Comparison of ENCODE assay signal across 8 mouse cellular contexts in genomic region chr9:13889657-13890056, GRCm38 (mm10).
DNase-seq lines count a peak whose midpoint lies in the region; ATAC-seq and TF ChIP-seq lines count a peak whose summit lies in the region.

No protein-coding gene starts in this region.

- H3K27me3 ChIP-seq in E14TG2a.4 (ENCODE audit: insufficient read depth, low read length), result 0 out of 2 replicates have a peak, but pooled peaks cover 4% of the 10 kb centered on the region
- H3K27me3 ChIP-seq in forebrain, embryonic 13.5 days, result no peaks in the 10 kb centered on the region
- H3K27me3 ChIP-seq in lung, embryonic 16.5 days (ENCODE audit: control insufficient read depth, insufficient read depth, low read depth, low read length), result 0 out of 2 replicates have a peak, but pooled peaks cover 2% of the 10 kb centered on the region

- H3K4me1 ChIP-seq in E14TG2a.4 (replicated peaks; ENCODE audit: low read depth, low read length), result no peaks in the 10 kb centered on the region
- H3K4me1 ChIP-seq in forebrain, embryonic 13.5 days, result no peaks in the 10 kb centered on the region
- peaks cover 5% of the 10 kb centered on the region; the same call in 1 of the 2 replicates for H3K4me1 ChIP-seq in lung, embryonic 16.5 days (replicated peaks; ENCODE audit: control insufficient read depth, insufficient read depth, low read length)

- peak overlapping the region; percentile 43 for H3K9ac ChIP-seq in forebrain, embryonic 13.5 days
- H3K9ac ChIP-seq in lung, embryonic 16.5 days (ENCODE audit: low read length), result no peak overlapping the region

- DNase-seq in c-Kit-positive CD71-negative TER-119-negative erythroid progenitor cells, embryonic 14.5 days (ENCODE audit: low read depth), result peak; percentile 16
- peak; percentile 80 to 86 for DNase-seq in heart, postnatal 36 days
- peak; percentile 54 to 83 for DNase-seq in layer of hippocampus, adult 18-20 months (ENCODE audit: low spot score in 2 of 2)
- DNase-seq in ovary, postnatal 14 days (ENCODE audit: low spot score), result peak; percentile 86
- peak; percentile 36 for DNase-seq in thymus, postnatal 0 days (ENCODE audit: low spot score)

- intact Hi-C loops in heart, postnatal 36 days (cut with DNase I), result loop anchor here (1.0 to 2.0 kb wide), 2 partner anchors 453 to 609 kb away; no protein-coding TSS in a partner anchor

- TF ChIP-seq CTCF in E14TG2a.4 (conservative IDR thresholded peaks at IDR 0.05; ENCODE audit: low read length), result peak; percentile 75

- WGBS in forebrain, embryonic 13.5 days, result 2% methylated on average over 9 of the region's 9 CpGs
- 5% methylated on average over 9 of the region's 9 CpGs for WGBS in lung, embryonic 16.5 days

- 0 out of 2 replicates have a peak overlapping the region, but pooled peaks have one; percentile 16 for H3K4me2 ChIP-seq in forebrain, embryonic 13.5 days
- 0 out of 2 replicates have a peak overlapping the region, but pooled peaks have one; percentile 6 for H3K4me2 ChIP-seq in lung, embryonic 16.5 days (ENCODE audit: low read depth, low read length)

- no peak overlapping the region for H3K4me3 ChIP-seq in E14TG2a.4 (replicated peaks; ENCODE audit: low read length)
- H3K4me3 ChIP-seq in forebrain, embryonic 13.5 days, result no peak overlapping the region
- H3K4me3 ChIP-seq in lung, embryonic 16.5 days (ENCODE audit: low read length), result no peak overlapping the region

- H3K9me3 ChIP-seq in E14TG2a.4 (ENCODE audit: low read length), result peaks cover 15% of the 10 kb centered on the region
- no peaks in the 10 kb centered on the region for H3K9me3 ChIP-seq in forebrain, embryonic 13.5 days (replicated peaks)
- H3K9me3 ChIP-seq in lung, embryonic 16.5 days (ENCODE audit: control insufficient read depth, low read length), result peaks cover 4% of the 10 kb centered on the region

- ATAC-seq in forebrain, embryonic 13.5 days, result peak; percentile 91
- peak; percentile 91 for ATAC-seq in lung, embryonic 16.5 days (ENCODE audit: low read depth)

- H3K27ac ChIP-seq in forebrain, embryonic 13.5 days, result no peak overlapping the region
- H3K27ac ChIP-seq in lung, embryonic 16.5 days (ENCODE audit: low read length), result no peak overlapping the region

- H3K36me3 ChIP-seq in E14TG2a.4 (ENCODE audit: insufficient read depth, low read length), result no peaks in the 10 kb centered on the region
- no peaks in the 10 kb centered on the region for H3K36me3 ChIP-seq in forebrain, embryonic 13.5 days (ENCODE audit: poor library complexity, severe bottlenecking)
- no peaks in the 10 kb centered on the region for H3K36me3 ChIP-seq in lung, embryonic 16.5 days (ENCODE audit: control insufficient read depth, insufficient read depth, low read length)

Comparison
In these comparisons a context has a peak if more than half of its experiments do, and no peak if none do; other contexts are left out.
1. DNase-seq: peak in every context shown above with its lines; median percentile 86 in ovary, postnatal 14 days; 83 in heart, postnatal 36 days; 68 in layer of hippocampus, adult 18-20 months; 36 in thymus, postnatal 0 days; 16 in c-Kit-positive CD71-negative TER-119-negative erythroid progenitor cells, embryonic 14.5 days.